Mouse (Mus musculus) embryonic facial prominence, embryonic 14.5 days (tissue): Measurements from ENCODE around the gene Oxsm. TPM values are rescaled to one million over a fixed set of nuclear protein-coding genes. Genes with fewer than 3 reads are reported as not detected.

Experiments
- ATAC-seq: fragments of 200-750 bp; cut with Nextera tagmentation; 2 replicates; pipeline ENCODE4 v1.8.0; 2017; ENCODE audit warnings: low read depth, moderate number of reproducible peaks, moderate TSS enrichment
- DNase-seq: peaks from one replicate; pipeline ENCODE4 v3.0.0-alpha.2; 2015; ENCODE audit warnings: low spot score
- H3K27ac ChIP-seq: fragments of 300-500 bp; sonication (generic); replicated peaks from 2 replicates; pipeline ENCODE4 v1.5.1; 2014; ENCODE audit warnings: low read depth, mild to moderate bottlenecking, low read length, moderate library complexity
- H3K27me3 ChIP-seq: fragments of 300-500 bp; sonication (generic); replicated peaks from 2 replicates; pipeline ENCODE4 v1.6.1; 2014; ENCODE audit warnings: low read length; ENCODE audit not compliant: control insufficient read depth, insufficient read depth
- H3K36me3 ChIP-seq: fragments of 300-500 bp; sonication (generic); 2 replicates; pipeline ENCODE4 v1.6.1; 2014; ENCODE audit warnings: low read length, mixed read lengths; ENCODE audit not compliant: control insufficient read depth, insufficient read depth
- H3K4me1 ChIP-seq: fragments of 300-500 bp; sonication (generic); 2 replicates; pipeline ENCODE4 v1.6.1; 2014; ENCODE audit warnings: antibody characterized with exemption, low read length; ENCODE audit not compliant: control insufficient read depth, insufficient read depth
- H3K4me2 ChIP-seq: fragments of 300-500 bp; sonication (generic); 2 replicates; pipeline ENCODE4 v1.6.1; 2014; ENCODE audit warnings: low read depth, mild to moderate bottlenecking, low read length, moderate library complexity, mixed read lengths
- H3K4me3 ChIP-seq: fragments of 300-500 bp; sonication (generic); 2 replicates; pipeline ENCODE4 v1.5.1; 2014; ENCODE audit warnings: low read depth, mild to moderate bottlenecking, low read length
- H3K9ac ChIP-seq: fragments of 300-500 bp; sonication (generic); 2 replicates; pipeline ENCODE4 v1.6.1; 2014; ENCODE audit warnings: low read depth, mild to moderate bottlenecking, low read length, moderate library complexity, mixed read lengths
- H3K9me3 ChIP-seq: fragments of 300-500 bp; sonication (generic); 2 replicates; pipeline ENCODE4 v1.6.1; 2016; ENCODE audit warnings: low read length; ENCODE audit not compliant: control insufficient read depth
- WGBS: fragments of 180-500 bp; shearing (Covaris S2); extraction: QIAGEN DNeasy Blood & Tissue Kit; methylation state at CpG from one replicate; pipeline ENCODE4 v1.1.7; 2014; 5-methylcytosine and 5-hydroxymethylcytosine counted together
- polyA plus RNA-seq: library from polyadenylated mRNA; unstranded; fragments of >200 nt; fragmentation: Nextera tagmentation; extraction: Ambion mirVana; gene quantifications from 2 replicates; pipeline ENCODE4 v1.2.1, GENCODE M21; 2014

Oxsm gene
- polyA plus RNA-seq, result 1.7 and 1.8 TPM in 2 replicates

DNA sequence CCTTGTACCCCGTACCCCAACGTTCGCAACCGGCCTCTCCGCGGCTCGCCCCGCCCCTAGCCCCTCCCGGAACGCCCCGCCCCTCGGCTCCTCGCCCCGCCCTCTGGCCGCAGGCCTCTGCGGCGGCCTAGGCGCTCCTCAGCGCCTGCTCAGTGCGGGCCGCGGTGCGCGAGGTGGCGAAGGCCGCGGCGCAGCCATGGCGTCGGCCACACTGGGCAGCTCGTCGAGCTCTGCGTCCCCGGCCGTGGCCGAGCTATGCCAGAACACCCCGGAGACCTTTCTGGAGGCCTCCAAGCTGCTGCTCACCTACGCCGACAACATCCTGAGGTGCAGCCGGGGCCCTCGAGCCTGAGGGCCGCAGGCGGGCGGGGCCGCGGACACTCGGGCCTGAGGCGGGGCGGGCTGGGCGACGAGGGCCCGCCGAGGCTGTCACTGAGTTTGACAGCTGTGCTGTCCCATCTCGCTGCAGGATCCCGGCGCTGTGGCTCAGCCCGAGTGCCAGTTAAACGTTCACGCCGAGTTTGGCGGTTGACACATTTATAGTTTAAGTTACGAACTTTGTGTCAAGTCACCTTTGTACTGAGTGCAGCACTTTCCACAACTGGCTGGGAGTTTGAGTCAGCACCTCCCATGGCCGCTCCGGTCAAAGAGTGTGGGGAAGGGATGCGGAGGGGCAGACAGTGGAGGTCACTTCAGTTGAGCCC, at the start of gene Oxsm, which contains the start of gene Ngly1:
TSS of gene Oxsm (minus strand) at position 638 of the 704 bp plus-strand sequence.
TSS of gene Ngly1 (plus strand) at position 110 of the 704 bp plus-strand sequence.
- Histone ChIP-seq H3K27ac (peak within 1 kb of the TSS; percentile 90), H3K4me2 (peak within 1 kb of the TSS; percentile 78), H3K36me3 (no peaks in the 10 kb centered on the region), H3K9me3 (no peaks in the 10 kb centered on the region), H3K4me3 (peak within 1 kb of the TSS; percentile 78), H3K4me1 (peaks cover 11% of the 10 kb centered on the region), H3K9ac (peak within 1 kb of the TSS; percentile 98), H3K27me3 (no peaks in the 10 kb centered on the region)
- DNase-seq (peak; percentile 87), ATAC-seq (peak; percentile 99)
- under 1% methylated on average over 41 of the region's 65 CpGs for WGBS

DNA sequence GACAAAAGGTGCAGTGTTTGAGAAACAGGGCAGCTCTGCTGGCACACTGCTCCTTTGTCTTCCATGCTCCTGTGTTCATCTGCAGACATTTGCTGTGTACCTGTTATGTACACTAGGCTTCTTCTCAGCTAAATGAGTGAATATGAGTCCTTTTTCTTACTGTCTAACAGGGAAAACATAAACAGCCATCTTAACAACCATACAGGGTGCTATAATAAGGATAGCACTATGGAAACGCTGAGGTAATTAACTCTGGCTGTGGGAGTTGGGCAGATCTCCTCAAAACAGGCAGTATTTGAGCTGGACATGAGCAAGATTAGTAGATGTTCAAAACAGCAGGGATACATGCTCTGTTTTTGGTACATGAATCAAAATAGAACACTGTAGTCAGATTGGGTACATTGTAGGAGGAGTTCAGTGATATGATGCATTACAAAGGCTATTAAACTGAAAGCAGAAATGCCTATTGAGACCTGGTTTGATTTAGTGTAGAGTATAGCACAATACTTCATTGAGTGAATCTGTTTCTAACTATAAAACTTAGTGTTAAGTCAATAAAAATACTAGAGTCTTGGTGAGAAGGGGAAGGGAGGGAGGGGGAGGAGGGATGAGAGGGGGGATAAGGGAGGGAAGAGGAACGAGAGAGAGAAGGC, 47.3 kb upstream of the Oxsm start:
- Histone ChIP-seq H3K9me3 (no peaks in the 10 kb centered on the region), H3K36me3 (peaks cover 20% of the 10 kb centered on the region), H3K27ac (no peak overlapping the region), H3K4me3 (no peak overlapping the region), H3K27me3 (no peaks in the 10 kb centered on the region), H3K4me1 (no peaks in the 10 kb centered on the region), H3K9ac (no peak overlapping the region), H3K4me2 (no peak overlapping the region)
- WGBS, result 51% methylated on average over 2 of the region's 2 CpGs
- ATAC-seq, result no peak
- no peak for DNase-seq

DNA sequence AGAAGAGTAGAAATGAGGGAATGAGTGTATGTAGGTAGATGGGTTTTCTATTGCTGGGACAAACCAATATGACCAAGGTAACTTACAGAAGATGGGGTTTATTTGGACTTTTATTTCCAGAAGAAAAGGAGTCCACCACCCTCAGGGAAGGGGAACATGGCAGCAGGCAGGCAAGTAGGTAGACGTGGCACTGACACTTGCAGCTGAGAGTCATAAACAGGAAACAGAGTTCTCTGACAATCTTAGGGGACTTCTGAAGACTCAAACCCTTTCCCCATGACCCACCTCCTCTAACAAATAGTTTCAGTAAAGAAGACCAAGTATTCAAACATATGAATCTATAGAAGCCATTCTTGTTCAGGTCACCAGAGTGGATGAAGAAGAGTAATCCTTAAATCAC, 44.3 kb upstream of the Oxsm start:
- ATAC-seq (no peak), DNase-seq (no peak)
- H3K27me3 ChIP-seq, result no peaks in the 10 kb centered on the region
- H3K9ac ChIP-seq, result no peak overlapping the region
- no peaks in the 10 kb centered on the region for H3K4me1 ChIP-seq
- 86% methylated on average over 1 of the region's 1 CpGs for WGBS
- no peak overlapping the region for H3K27ac ChIP-seq
- H3K9me3 ChIP-seq, result no peaks in the 10 kb centered on the region
- no peak overlapping the region for H3K4me2 ChIP-seq
- H3K36me3 ChIP-seq, result peaks cover 23% of the 10 kb centered on the region
- H3K4me3 ChIP-seq, result no peak overlapping the region

DNA sequence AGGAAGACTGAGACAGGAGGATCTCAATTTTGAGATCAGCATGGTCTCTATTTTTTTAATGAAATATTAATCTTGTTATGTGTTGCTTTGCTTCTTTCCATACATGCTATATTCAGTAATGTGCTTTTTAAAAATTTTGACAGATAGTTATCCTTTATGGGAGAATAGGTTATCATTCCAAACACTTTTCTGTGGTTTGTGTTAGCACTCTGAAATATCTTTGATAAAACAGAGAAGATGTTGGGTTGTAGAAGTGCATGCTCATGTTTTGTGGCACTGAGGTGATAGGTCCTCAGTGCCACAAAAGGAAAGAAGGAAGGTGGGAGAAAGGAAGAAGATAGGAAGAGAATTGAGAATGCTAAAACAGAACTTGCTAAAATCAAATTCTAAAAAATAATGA, 43.4 kb upstream of the Oxsm start:
- Histone ChIP-seq H3K4me3 (no peak overlapping the region), H3K27ac (0 out of 2 replicates have a peak overlapping the region, but pooled peaks have one; percentile 21), H3K4me2 (no peak overlapping the region), H3K27me3 (no peaks in the 10 kb centered on the region), H3K36me3 (peaks cover 23% of the 10 kb centered on the region), H3K9ac (no peak overlapping the region), H3K9me3 (no peaks in the 10 kb centered on the region), H3K4me1 (no peaks in the 10 kb centered on the region)
- DNase-seq (no peak), ATAC-seq (no peak)

DNA sequence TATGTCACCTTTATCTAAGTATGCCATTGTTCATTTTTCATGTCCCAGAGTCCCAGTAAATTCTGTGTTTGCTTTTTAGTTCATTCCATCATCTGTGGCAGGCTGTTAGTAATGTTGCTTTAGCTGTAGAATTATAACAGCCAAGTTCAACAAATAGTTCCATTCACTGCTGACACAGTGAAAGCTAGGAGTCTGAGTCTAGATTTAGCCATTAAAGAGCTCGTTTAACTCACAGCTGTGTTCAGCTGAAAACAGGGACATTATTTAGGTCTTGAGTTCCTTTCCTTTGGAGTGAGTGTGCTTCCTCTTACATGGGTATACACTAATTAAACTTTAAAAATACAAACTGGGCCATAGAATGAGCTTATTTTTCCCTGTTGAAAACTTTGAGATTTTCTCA, 42.8 kb upstream of the Oxsm start:
- DNase-seq (peak; percentile 17), ATAC-seq (no peak)
- no peak overlapping the region for H3K9ac ChIP-seq
- H3K9me3 ChIP-seq, result no peaks in the 10 kb centered on the region
- no peak overlapping the region for H3K27ac ChIP-seq
- H3K27me3 ChIP-seq, result no peaks in the 10 kb centered on the region
- no peak overlapping the region for H3K4me2 ChIP-seq
- H3K36me3 ChIP-seq, result peaks cover 23% of the 10 kb centered on the region
- WGBS, result 33% methylated on average over 1 of the region's 1 CpGs
- H3K4me3 ChIP-seq, result no peak overlapping the region
- no peaks in the 10 kb centered on the region for H3K4me1 ChIP-seq

DNA sequence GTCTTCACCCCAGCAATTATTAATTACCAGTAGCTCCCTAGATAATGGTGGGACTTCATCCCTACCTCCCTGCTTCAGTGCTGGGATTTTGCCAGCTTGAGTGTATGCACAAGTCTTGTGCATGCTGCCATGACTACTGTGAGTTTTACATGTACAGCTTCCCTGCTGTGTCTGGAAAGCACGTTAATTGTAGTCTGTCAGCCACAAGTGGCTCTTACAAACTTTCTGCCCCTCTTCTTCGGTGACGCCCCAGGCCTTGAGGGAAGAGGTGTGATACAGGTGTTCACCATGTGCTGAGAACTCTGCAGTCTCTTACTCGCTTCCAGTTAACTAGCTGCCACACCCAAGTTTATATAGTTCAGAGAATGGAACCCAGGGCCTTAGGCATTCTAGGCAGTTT, 34.4 kb upstream of the Oxsm start:
- Histone ChIP-seq H3K4me1 (no peaks in the 10 kb centered on the region), H3K9ac (no peak overlapping the region), H3K9me3 (no peaks in the 10 kb centered on the region), H3K27ac (no peak overlapping the region), H3K4me2 (no peak overlapping the region), H3K36me3 (peaks cover 20% of the 10 kb centered on the region), H3K4me3 (no peak overlapping the region), H3K27me3 (no peaks in the 10 kb centered on the region)
- DNase-seq (no peak), ATAC-seq (no peak)
- WGBS, result 75% methylated on average over 4 of the region's 4 CpGs

DNA sequence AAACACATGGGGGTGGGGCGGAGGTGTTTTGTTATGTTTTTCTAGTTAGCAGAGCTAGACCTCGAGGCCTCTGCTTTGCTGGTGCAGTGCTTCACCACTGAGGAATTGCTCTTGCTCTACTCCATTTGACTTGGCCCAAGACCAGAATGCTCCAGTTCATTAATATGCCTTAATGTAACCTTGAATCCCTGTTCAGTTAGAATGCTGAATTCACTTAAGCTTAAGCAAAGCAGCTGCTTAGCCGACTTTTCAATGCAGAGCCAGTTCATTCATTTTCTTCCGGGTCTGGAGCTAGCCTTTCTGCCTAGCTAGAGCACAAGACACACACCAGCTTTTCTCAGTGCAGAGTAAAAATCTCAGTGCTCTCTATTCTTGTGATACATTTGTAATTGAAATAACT, 29.6 kb upstream of the Oxsm start:
- Histone ChIP-seq H3K27me3 (no peaks in the 10 kb centered on the region), H3K4me1 (no peaks in the 10 kb centered on the region), H3K36me3 (peaks cover 20% of the 10 kb centered on the region), H3K4me2 (no peak overlapping the region), H3K9me3 (no peaks in the 10 kb centered on the region), H3K9ac (no peak overlapping the region), H3K27ac (no peak overlapping the region), H3K4me3 (no peak overlapping the region)
- DNase-seq (no peak), ATAC-seq (no peak)
- 74% methylated on average over 4 of the region's 4 CpGs for WGBS

DNA sequence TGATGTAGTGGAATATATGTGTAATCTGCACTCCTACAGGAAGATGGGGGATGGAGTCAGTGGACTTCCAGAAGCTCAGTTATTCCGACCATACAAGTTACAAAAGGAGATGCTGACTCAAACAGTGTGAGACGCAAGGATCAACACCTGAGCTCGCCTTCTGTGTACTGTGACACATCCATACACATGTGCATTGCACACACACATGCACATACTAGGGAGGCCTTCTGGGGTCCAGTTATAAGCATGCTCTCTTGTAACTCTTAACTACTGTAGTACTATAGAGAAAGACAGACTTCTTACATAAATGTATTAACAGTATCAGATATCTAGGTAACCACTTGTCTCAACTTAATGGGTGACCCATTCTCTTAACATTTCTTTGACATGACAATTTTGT, 24.1 kb upstream of the Oxsm start:
- no peak overlapping the region for H3K4me3 ChIP-seq
- no peak for DNase-seq
- H3K9ac ChIP-seq, result no peak overlapping the region
- H3K4me2 ChIP-seq, result no peak overlapping the region
- H3K27ac ChIP-seq, result no peak overlapping the region
- peaks cover 23% of the 10 kb centered on the region for H3K36me3 ChIP-seq
- no peaks in the 10 kb centered on the region for H3K9me3 ChIP-seq
- H3K27me3 ChIP-seq, result no peaks in the 10 kb centered on the region
- WGBS, result 93% methylated on average over 3 of the region's 3 CpGs
- no peaks in the 10 kb centered on the region for H3K4me1 ChIP-seq
- ATAC-seq, result no peak

DNA sequence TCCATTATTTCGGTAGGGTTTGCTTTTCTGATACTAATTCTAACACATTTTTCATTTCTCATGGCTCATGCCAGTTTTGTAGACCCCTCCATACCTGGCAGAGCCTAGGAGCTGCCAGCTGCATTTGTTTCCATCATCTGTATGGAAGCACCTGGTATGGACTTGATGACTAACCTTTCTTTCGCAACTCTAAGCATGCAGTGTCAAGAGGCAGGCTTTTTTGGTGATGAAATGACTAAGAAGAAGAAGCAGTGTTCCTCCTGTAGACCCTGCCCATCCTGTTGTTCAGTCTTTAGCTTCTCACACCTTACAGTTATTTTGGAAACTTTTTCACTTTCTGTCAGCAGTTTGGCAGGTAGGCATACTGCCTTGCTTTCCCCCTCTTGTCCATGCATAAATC, 20.2 kb upstream of the Oxsm start:
- 91% methylated on average over 2 of the region's 2 CpGs for WGBS
- peaks cover 33% of the 10 kb centered on the region for H3K36me3 ChIP-seq
- H3K4me3 ChIP-seq, result no peak overlapping the region
- H3K9me3 ChIP-seq, result no peaks in the 10 kb centered on the region
- no peak for DNase-seq
- ATAC-seq, result no peak
- H3K27me3 ChIP-seq, result no peaks in the 10 kb centered on the region
- H3K4me2 ChIP-seq, result no peak overlapping the region
- H3K4me1 ChIP-seq, result no peaks in the 10 kb centered on the region
- H3K9ac ChIP-seq, result no peak overlapping the region
- no peak overlapping the region for H3K27ac ChIP-seq
